Mouse (Mus musculus): ENCODE results near the gene Npc1l1.

GRCm38 (mm10) chr11:6266621-6267020, 36.7 kb upstream of the Npc1l1 start:
- TF ChIP-seq CTCF (IDR thresholded peaks at IDR 0.05; ENCODE audit: low read depth, low read length) = no peak
- TF ChIP-seq POLR2A (IDR thresholded peaks at IDR 0.05; ENCODE audit: extremely low read depth, insufficient read depth, low read length) = no peak

Measured in liver, adult 2 months (tissue).